Mouse (Mus musculus) C2C12 (cell line): ENCODE results near the gene Slc1a1.

ENCODE experiments used
- CEBPB ChIP-seq: IDR thresholded peaks from one replicate; pipeline ENCODE4 v1.6.1; 2011; ENCODE audit warnings: low read depth, mild to moderate bottlenecking, control low read depth, moderate library complexity
- CTCF ChIP-seq: IDR thresholded peaks from one replicate; pipeline ENCODE4 v1.5.1; 2011; ENCODE audit not compliant: control insufficient read depth, insufficient read depth, insufficient read length
- FOSL1 ChIP-seq: IDR thresholded peaks from one replicate; pipeline ENCODE4 v1.8.0; 2011; ENCODE audit warnings: mild to moderate bottlenecking, low read length; ENCODE audit not compliant: poor library complexity, insufficient read depth, severe bottlenecking
- MAX ChIP-seq: IDR thresholded peaks from one replicate; pipeline ENCODE4 v1.6.1; 2011; ENCODE audit warnings: mild to moderate bottlenecking, control low read depth
- MYOD1 ChIP-seq: IDR thresholded peaks from one replicate; pipeline ENCODE4 v1.6.1; 2011; ENCODE audit warnings: low read depth; ENCODE audit not compliant: control insufficient read depth, insufficient read length
- MYOG ChIP-seq: IDR thresholded peaks from one replicate; pipeline ENCODE4 v1.6.1; 2011; ENCODE audit not compliant: control insufficient read depth, insufficient read length; ENCODE audit errors: extremely low read depth
- USF1 ChIP-seq: IDR thresholded peaks from one replicate; pipeline ENCODE4 v1.6.1; 2011; ENCODE audit warnings: low read depth, mild to moderate bottlenecking, control low read depth, moderate library complexity

GRCm38 (mm10) chr19:28902806-28903205 is 68.0 kb downstream of the Slc1a1 start:
- no peak for TF ChIP-seq CTCF
- no peak for TF ChIP-seq MAX
- no peak for TF ChIP-seq CEBPB
- TF ChIP-seq MYOG, result no peak
- TF ChIP-seq USF1, result no peak
- no peak for TF ChIP-seq MYOD1
- TF ChIP-seq FOSL1, result no peak
